20 mouse cellular contexts compared by ENCODE assay signal in genomic region chr7:72851346-72851745, GRCm38 (mm10).
DNase-seq lines count a peak whose midpoint lies in the region; ATAC-seq lines count a peak whose summit lies in the region.
"Had no signal": no experiment of that assay in that cellular context is flagged by ENCODE, and none has a peak within 500 bp of the region (broad histone marks: within the 10 kb centered on the region; RNA-seq: fewer than 3 reads in every experiment).

No protein-coding gene starts in this region.

- 92% methylated on average over 1 of the region's 1 CpGs for WGBS in kidney, embryonic 14.5 days

- H3K27ac ChIP-seq in kidney, embryonic 14.5 days (ENCODE audit: low read depth, low read length) = no peak overlapping the region
- H3K27ac ChIP-seq: embryonic facial prominence, embryonic 15.5 days; heart, embryonic 13.5 days; hindbrain, embryonic 12.5 days; kidney, postnatal 0 days; limb, embryonic 12.5 days; liver, embryonic 13.5 days; midbrain, embryonic 15.5 days had no signal

- no peak overlapping the region for H3K4me3 ChIP-seq in kidney, embryonic 14.5 days (ENCODE audit: low read length)
- H3K4me3 ChIP-seq: embryonic facial prominence, embryonic 15.5 days; heart, embryonic 13.5 days; hindbrain, embryonic 12.5 days; limb, embryonic 12.5 days; liver, embryonic 13.5 days; megakaryocyte, embryonic 14.5 days; midbrain, embryonic 15.5 days had no signal

- no peaks in the 10 kb centered on the region for H3K4me1 ChIP-seq in kidney, embryonic 14.5 days (ENCODE audit: control insufficient read depth, insufficient read depth, low read length)
- H3K4me1 ChIP-seq: embryonic facial prominence, embryonic 15.5 days; heart, embryonic 13.5 days; hindbrain, embryonic 12.5 days; limb, embryonic 12.5 days; liver, embryonic 13.5 days; megakaryocyte, embryonic 14.5 days; midbrain, embryonic 15.5 days had no signal

- H3K36me3 ChIP-seq in kidney, embryonic 14.5 days (ENCODE audit: control insufficient read depth, insufficient read depth, low read length) = no peaks in the 10 kb centered on the region
- H3K36me3 ChIP-seq: embryonic facial prominence, embryonic 15.5 days; heart, embryonic 13.5 days; hindbrain, embryonic 12.5 days; limb, embryonic 12.5 days; liver, embryonic 13.5 days; midbrain, embryonic 15.5 days had no signal

- no peak overlapping the region for H3K9ac ChIP-seq in kidney, embryonic 14.5 days (ENCODE audit: low read depth, low read length)
- H3K9ac ChIP-seq: embryonic facial prominence, embryonic 15.5 days; heart, embryonic 13.5 days; hindbrain, embryonic 12.5 days; limb, embryonic 12.5 days; liver, embryonic 13.5 days; midbrain, embryonic 15.5 days had no signal

- no peaks in the 10 kb centered on the region for H3K27me3 ChIP-seq in kidney, embryonic 14.5 days (ENCODE audit: control insufficient read depth, insufficient read depth, low read length)
- H3K27me3 ChIP-seq: embryonic facial prominence, embryonic 15.5 days; heart, embryonic 13.5 days; hindbrain, embryonic 12.5 days; limb, embryonic 12.5 days; liver, embryonic 13.5 days; megakaryocyte, embryonic 14.5 days; midbrain, embryonic 15.5 days had no signal

- no peak for ATAC-seq in kidney, embryonic 14.5 days (ENCODE audit: low FRiP score, low TSS enrichment)
- ATAC-seq: midbrain, embryonic 15.5 days had no signal

- DNase-seq in gastrocnemius, adult 18-20 months (ENCODE audit: low spot score) = peak; percentile 31
- DNase-seq in gastrocnemius, postnatal 25 days = no peak
- peak; percentile 14 for DNase-seq in kidney, postnatal 14 days
- DNase-seq in 3T3-L1 (ENCODE audit: low read depth, low spot score) = peak; percentile 29
- peak; percentile 40 to 44 for DNase-seq in heart, postnatal 10 days
- no peak for DNase-seq in neural tube, embryonic 10.5 days (ENCODE audit: extremely low spot score, low spot score)
- no peak for DNase-seq in left cerebral cortex, postnatal 36 days (ENCODE audit: low spot score in 2 of 2)
- DNase-seq: adrenal gland, postnatal 36 days; B cell, adult 2 months; cerebellum, adult 9-10 months; embryo, embryonic 11 days; liver, embryonic 13.5 days had no signal

- no peaks in the 10 kb centered on the region for H3K9me3 ChIP-seq in kidney, embryonic 14.5 days (ENCODE audit: control insufficient read depth, low read length)
- H3K9me3 ChIP-seq: embryonic facial prominence, embryonic 15.5 days; heart, embryonic 13.5 days; hindbrain, embryonic 12.5 days; limb, embryonic 12.5 days; liver, embryonic 13.5 days; megakaryocyte, embryonic 14.5 days; midbrain, embryonic 15.5 days had no signal

- intact Hi-C loops in heart, postnatal 10 days (cut with DNase I) = no loop called here
- intact Hi-C loops in left cerebral cortex, postnatal 36 days (cut with DNase I) = no loop called here

- H3K4me2 ChIP-seq in kidney, embryonic 14.5 days (replicated peaks; ENCODE audit: low read depth, low read length) = no peak overlapping the region
- H3K4me2 ChIP-seq: embryonic facial prominence, embryonic 15.5 days; heart, embryonic 13.5 days; hindbrain, embryonic 12.5 days; limb, embryonic 12.5 days; liver, embryonic 13.5 days; midbrain, embryonic 15.5 days had no signal

Comparison
In these comparisons a context has a peak if more than half of its experiments do, and no peak if none do; other contexts are left out.
1. DNase-seq: peak in gastrocnemius, adult 18-20 months (single experiment), kidney, postnatal 14 days (single experiment), 3T3-L1 (single experiment) and heart, postnatal 10 days (2 of 2); none in gastrocnemius, postnatal 25 days (single experiment), neural tube, embryonic 10.5 days (single experiment) and left cerebral cortex, postnatal 36 days (0 of 2).